Mouse (Mus musculus) lung, postnatal 4 days (tissue): Measurements from ENCODE around the gene Mpg.

ENCODE experiments used
- DNase-seq, 2 experiments: peaks; one replicate each; pipeline ENCODE4 v3.0.0; 2021

Mpg gene

DNA sequence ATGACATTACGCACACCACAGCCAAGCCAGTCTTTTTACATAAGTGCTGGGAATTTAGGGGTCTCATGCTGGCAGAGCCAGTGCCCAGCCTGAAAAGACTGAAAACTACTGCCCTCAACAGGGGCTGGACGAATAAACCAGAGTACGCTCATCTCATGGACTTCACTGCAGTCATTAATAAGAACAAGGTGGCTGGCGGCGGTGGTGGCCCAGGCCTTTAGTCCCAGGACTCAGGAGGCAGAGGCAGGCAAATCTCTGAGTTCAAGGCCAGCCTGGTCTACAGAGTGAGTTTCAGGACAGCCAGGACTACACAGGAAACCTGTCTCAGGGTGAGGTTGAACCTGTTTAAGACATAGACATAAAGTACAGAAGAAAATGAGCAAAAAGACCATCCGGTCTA lies 39.9 kb downstream of the Mpg start:
- no peak for DNase-seq

DNA sequence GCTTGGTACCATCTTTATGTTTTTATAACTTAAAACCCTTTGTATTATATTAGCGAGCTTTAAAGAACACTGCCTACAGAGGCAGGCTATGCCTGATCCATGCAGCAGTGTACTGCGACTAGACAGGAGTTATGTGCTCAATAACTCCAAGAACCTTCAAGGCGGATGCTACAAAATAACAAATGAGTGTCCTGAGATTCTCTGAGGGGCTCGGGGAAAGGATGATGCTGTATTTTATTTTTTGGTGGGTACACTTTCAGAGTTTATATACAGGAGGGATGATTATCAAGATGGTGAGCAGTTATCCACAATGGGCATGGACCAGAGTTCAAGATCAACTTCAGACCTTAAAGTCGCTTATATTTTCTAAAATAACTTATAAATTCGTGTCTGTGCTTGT lies 40.5 kb downstream of the Mpg start:
- no peak for DNase-seq

DNA sequence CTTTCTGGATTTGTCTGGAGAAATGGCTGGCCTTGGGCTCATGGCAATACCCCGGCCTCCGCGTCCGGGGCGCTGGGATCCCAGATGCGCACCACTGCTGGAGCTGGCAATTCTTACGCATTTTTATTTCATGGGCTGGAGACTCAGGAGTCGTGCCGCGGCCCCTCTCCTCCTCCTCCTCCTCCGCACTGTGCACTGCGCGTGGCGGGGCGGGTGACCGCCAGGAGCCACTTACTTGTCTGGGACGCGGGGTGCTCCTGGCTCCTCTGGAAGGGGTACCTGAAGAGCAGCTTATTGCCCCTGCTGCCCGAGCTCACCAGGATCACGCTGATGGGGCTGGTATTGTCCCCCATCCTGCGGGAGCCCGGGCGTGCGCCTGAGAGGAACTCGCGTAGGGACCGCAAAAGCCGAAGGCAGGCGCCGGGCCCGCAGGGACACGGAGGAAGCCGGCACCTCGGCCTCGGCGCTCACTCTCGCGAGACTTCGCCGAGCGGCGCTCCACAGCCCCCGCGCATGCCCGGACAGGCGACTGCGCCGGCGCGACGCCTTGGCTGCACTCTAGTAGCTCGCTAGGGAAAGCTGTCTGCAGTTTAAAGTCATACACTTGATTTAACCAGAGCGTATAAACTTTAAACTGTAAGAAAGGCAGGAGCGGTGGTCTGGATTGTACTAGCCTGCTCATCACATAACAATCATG lies 41.0 kb downstream of the Mpg start, which contains the start of gene Nprl3:
Gene Nprl3 (minus strand): TSS at position 520 of the 697 bp plus-strand sequence.
- DNase-seq: peak; percentile 98

DNA sequence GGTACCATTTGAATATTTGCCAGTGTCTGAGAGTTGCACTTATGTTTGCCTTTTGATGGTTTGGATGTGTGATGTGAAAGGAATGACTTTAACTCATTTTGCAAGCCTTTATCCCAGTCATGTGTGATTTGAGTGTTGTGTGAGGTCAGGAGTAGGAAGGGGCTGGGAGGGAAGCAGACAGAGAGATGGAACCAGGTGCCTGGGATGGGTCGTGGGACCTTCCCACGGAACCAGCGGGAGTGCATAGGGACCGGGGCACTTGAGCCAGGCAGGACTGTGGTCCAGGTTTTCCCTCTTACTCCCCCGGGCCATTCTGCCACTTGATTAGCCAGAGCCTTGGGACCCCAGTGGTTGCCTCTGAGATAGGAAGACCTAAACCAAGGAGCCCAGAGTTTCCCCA lies 41.7 kb downstream of the Mpg start:
- DNase-seq: no peak

DNA sequence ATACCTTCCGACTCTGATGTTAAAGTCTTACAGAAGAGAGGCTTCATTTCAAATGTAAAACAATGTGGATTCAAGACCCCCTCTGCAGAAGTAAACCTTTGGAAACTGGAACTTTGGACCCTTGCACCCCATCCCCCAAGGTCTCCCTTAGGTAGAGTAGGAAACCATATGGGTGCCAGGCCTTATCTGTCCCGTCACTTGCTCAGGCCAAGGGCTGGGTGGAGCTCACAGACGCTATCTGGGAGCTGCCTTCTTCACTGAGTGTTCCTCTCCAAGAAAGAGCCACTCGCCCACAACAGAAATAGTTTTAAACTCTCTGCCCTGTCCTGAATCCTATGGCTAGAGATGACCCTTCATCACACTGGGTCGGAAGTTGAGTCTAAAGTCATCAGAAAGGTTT lies 42.6 kb downstream of the Mpg start:
- no peak for DNase-seq

DNA sequence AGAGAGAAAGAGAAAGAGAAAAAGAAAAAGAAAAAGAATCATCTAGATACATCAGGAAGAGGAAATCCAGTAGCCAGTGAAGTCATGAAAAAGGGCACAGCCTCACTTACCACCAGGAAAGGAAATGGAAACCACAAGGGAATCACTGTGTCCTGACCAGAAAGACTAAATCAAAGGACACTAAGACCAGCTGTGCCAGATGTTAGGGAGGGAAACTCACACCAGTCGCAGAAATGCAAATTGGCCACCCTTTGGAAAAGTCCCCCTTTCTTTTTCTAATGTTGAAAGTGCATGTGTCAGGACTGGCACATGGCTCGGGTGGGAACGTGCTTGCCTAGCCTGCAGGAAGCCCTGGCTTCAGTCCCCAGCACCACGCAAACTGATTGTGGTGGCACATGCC lies 44.9 kb downstream of the Mpg start:
- no peak for DNase-seq

DNA sequence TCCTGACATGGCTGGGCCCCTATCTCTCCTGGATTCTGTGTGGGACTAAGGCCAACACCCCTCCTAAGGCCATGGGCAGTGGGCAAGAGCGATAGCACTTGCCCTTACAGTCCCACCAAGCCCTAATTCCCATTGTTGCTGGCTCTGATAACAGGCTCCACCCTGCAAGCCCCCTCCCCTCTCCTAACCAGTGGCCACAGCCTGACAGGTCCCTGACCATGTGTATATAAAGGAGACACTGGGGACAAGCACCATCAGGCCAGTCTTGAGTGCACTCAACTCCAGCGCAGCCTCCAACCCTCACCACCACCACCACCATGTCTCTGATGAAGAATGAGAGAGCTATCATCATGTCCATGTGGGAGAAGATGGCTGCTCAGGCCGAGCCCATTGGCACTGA lies 50.0 kb downstream of the Mpg start, which contains the start of gene Hba-x:
Gene Hba-x (plus strand): TSS at position 54 of the 400 bp plus-strand sequence.
- no peak for DNase-seq

DNA sequence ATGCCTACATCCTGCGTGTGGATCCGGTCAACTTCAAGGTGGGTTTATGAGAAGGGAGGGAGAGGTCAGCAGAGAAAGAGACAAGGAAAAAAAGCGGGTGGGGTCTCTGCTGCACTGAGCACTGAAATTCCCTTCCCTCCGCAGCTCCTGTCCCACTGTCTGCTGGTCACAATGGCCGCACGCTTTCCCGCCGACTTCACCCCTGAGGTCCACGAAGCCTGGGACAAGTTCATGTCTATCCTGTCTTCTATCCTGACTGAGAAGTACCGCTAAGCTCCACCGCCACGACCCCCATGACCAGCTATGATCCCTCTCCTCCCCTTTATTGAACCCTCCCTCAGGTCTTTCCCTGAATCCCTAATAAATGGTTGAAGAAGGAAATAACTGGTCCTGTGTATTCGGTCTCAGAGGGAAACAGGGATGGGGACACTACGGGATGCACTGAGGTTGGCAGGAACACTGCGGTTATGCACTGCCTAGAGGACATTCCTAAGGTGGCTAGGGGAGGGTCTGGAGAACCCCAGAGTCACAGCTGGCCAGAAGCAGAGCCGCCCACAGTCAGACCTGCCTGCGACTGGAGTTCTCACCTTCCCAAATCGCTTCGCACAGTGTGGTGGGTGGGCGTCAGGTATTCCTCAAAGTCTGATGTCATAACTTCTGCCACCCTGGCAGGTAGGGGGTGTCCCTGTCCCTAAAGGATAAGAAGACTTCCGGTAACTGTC lies 51.6 kb downstream of the Mpg start:
- DNase-seq: no peak

DNA sequence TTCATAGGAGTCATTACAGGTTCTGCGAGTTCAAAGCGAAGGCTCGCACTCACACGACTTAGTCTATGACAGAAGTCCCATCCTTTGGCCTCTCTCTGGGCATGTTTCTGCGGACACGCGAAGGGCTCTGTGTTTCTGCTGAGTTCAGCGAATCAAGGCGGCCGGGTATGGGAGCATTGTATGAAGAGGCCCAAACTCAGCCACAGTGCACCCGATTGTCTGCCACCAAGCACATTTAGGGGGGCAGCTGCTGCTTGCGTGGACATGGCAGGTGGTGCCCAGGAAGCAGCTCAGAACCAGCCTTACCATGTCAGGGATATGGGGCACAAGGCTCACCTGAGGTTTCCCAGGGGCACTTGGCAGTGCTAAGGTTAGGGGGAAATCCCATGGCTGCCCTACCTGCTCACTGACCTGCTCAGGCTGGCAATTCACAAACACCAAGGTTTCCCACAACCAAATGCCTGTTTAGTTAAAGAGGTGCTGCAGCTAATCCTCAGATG lies 52.2 kb downstream of the Mpg start:
- no peak for DNase-seq

DNA sequence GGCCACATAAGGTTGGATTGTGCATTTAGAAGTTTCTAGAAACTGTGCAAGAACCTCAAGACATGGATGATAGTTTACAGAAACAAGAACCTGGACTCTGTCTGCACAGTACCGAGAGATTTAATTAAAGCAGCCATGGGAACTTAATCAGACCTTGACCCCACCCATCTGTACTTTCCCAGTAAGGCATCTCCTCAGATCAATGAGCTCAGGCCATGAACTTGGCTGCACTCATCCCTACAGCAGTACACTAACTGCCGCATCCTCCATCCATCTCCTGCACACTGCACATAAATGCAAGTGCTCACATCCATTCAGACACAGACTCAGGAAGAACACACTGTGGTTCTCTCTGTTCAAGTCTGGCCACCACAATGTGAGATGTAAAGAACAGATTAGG lies 54.3 kb downstream of the Mpg start:
- no peak for DNase-seq

DNA sequence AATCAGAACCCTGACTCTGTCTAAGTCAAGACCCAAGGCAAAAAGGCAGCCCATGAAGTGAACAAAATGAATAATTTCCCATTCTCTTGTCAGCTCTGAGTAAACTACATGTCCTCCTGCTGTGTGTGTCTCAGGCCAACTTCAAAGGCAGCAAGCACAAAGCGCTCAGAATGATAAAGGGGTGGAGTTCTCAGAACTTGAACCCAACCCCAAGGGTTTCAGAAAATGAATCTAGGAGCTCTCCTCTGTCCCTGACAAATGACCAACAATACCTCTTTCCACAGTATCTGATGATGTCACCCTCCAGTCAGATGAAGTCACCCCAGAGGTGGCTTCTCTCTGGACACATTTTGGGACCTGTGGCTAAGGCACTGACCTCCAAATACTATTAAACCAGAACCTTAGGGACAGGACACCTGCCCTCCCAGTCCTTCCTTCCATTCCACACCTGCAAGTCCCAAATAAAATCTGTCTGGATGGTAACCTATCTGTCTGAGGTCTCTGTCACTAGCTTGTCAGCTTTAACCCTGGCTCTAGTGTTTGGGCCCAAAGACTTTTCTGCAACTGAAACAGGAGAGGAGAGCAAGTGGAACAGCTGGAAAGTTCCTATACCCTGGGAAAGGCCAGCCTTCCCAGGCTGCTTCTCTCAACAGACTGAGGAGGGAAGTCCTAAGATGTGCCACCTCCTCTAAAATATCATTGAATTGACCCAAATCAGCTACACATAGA lies 55.3 kb downstream of the Mpg start:
- DNase-seq: no peak
